ENCODE assay signal across 28 mouse cellular contexts in genomic region chr2:124576053-124576452, GRCm38 (mm10).
DNase-seq lines count a peak whose midpoint lies in the region; ATAC-seq and TF ChIP-seq lines count a peak whose summit lies in the region.
"Had no signal": no experiment of that assay in that cellular context is flagged by ENCODE, and none has a peak within 500 bp of the region (broad histone marks: within the 10 kb centered on the region; RNA-seq: fewer than 3 reads in every experiment).

No protein-coding gene starts in this region.

- no peaks in the 10 kb centered on the region for H3K36me3 ChIP-seq in heart, embryonic 12.5 days
- H3K36me3 ChIP-seq in MEL (ENCODE audit: control insufficient read depth in 1 of 2, insufficient read depth in 2 of 2, low read length in 2 of 2) = peaks cover 0 to 23% of the 10 kb centered on the region in 2 experiments; a peak in 2 of 4 replicates
- H3K36me3 ChIP-seq: embryonic facial prominence, embryonic 10.5 days; embryonic facial prominence, embryonic 15.5 days; G1E; heart, embryonic 13.5 days; kidney, embryonic 15.5 days; limb, embryonic 13.5 days; midbrain, embryonic 13.5 days; neural tube, embryonic 13.5 days had no signal

- no peak for TF ChIP-seq CTCF in MEL (IDR thresholded peaks at IDR 0.05 in 2 of 3, conservative IDR thresholded peaks at IDR 0.05 in 1 of 3; ENCODE audit: control insufficient read depth in 1 of 3, insufficient read depth in 1 of 3, low read depth in 2 of 3, low read length in 3 of 3, poor library complexity in 1 of 3, severe bottlenecking in 1 of 3)

- no peaks in the 10 kb centered on the region for H3K9me3 ChIP-seq in heart, embryonic 12.5 days (replicated peaks)
- no peaks in the 10 kb centered on the region for H3K9me3 ChIP-seq in MEL (replicated peaks; ENCODE audit: insufficient read depth, low read length)
- H3K9me3 ChIP-seq: embryonic facial prominence, embryonic 10.5 days; embryonic facial prominence, embryonic 15.5 days; forebrain, embryonic 13.5 days; heart, embryonic 13.5 days; kidney, embryonic 15.5 days; limb, embryonic 13.5 days; midbrain, embryonic 13.5 days; neural tube, embryonic 13.5 days had no signal

- no peak overlapping the region for H3K9ac ChIP-seq in heart, embryonic 12.5 days
- H3K9ac ChIP-seq in MEL (ENCODE audit: control insufficient read depth, low read depth, low read length, poor library complexity, severe bottlenecking) = no peak overlapping the region
- H3K9ac ChIP-seq: embryonic facial prominence, embryonic 15.5 days; forebrain, embryonic 13.5 days; heart, embryonic 13.5 days; kidney, embryonic 15.5 days; limb, embryonic 13.5 days; midbrain, embryonic 13.5 days; neural tube, embryonic 13.5 days had no signal

- no peaks in the 10 kb centered on the region for H3K79me2 ChIP-seq in MEL (ENCODE audit: control insufficient read depth, insufficient read depth, low read length, poor library complexity)

- ATAC-seq in heart, embryonic 12.5 days (ENCODE audit: insufficient number of reproducible peaks, low FRiP score) = no peak
- peak; percentile 86 for ATAC-seq in granulocyte monocyte progenitor cell, adult 5-6 weeks (replicated peaks; ENCODE audit: poor library complexity, severe bottlenecking)
- ATAC-seq in megakaryocyte progenitor cell, adult 5-6 weeks (replicated peaks; ENCODE audit: poor library complexity) = peak; percentile 85
- ATAC-seq: forebrain, embryonic 13.5 days; hindbrain, embryonic 16.5 days; midbrain, embryonic 13.5 days had no signal

- no peaks in the 10 kb centered on the region for H3K27me3 ChIP-seq in heart, embryonic 12.5 days (replicated peaks)
- H3K27me3 ChIP-seq in MEL (ENCODE audit: control insufficient read depth in 1 of 2, insufficient read depth in 2 of 2, low read length in 2 of 2) = no peaks in the 10 kb centered on the region
- H3K27me3 ChIP-seq: embryonic facial prominence, embryonic 15.5 days; forebrain, embryonic 13.5 days; heart, embryonic 13.5 days; kidney, embryonic 15.5 days; limb, embryonic 13.5 days; midbrain, embryonic 13.5 days; neural tube, embryonic 13.5 days had no signal

- H3K4me3 ChIP-seq in heart, embryonic 12.5 days = no peak overlapping the region
- no peak overlapping the region for H3K4me3 ChIP-seq in MEL (ENCODE audit: control insufficient read depth in 1 of 2, insufficient read depth in 1 of 2, low read depth in 2 of 2, low read length in 2 of 2)
- H3K4me3 ChIP-seq: embryonic facial prominence, embryonic 10.5 days; embryonic facial prominence, embryonic 15.5 days; forebrain, embryonic 13.5 days; heart, embryonic 13.5 days; kidney, embryonic 15.5 days; layer of hippocampus, adult 2 months; limb, embryonic 13.5 days; midbrain, embryonic 13.5 days; neural tube, embryonic 13.5 days had no signal

- no peak; the same call in 1 of the 2 replicates for TF ChIP-seq RAD21 in MEL (IDR thresholded peaks at IDR 0.05; ENCODE audit: low read depth, low read length)

- WGBS in heart, embryonic 12.5 days = 61% methylated on average over 2 of the region's 2 CpGs

- TF ChIP-seq EP300 in MEL (IDR thresholded peaks at IDR 0.05; ENCODE audit: low read depth in 1 of 2, low read length in 2 of 2) = peak; percentile 68 to 84

- no peak overlapping the region for H3K27ac ChIP-seq in heart, embryonic 12.5 days (ENCODE audit: poor library complexity, severe bottlenecking)
- H3K27ac ChIP-seq in MEL (ENCODE audit: control insufficient read depth, low read depth, low read length) = peak overlapping the region; percentile 16
- H3K27ac ChIP-seq: embryonic facial prominence, embryonic 10.5 days; embryonic facial prominence, embryonic 15.5 days; forebrain, embryonic 13.5 days; heart, embryonic 13.5 days; kidney, embryonic 15.5 days; layer of hippocampus, adult 2 months; limb, embryonic 13.5 days; midbrain, embryonic 13.5 days; neural tube, embryonic 13.5 days had no signal

- no peak overlapping the region for H3K4me2 ChIP-seq in heart, embryonic 12.5 days
- H3K4me2 ChIP-seq: embryonic facial prominence, embryonic 15.5 days; forebrain, embryonic 13.5 days; heart, embryonic 13.5 days; kidney, embryonic 15.5 days; limb, embryonic 13.5 days; midbrain, embryonic 13.5 days; neural tube, embryonic 13.5 days had no signal

- no peak for TF ChIP-seq POLR2A in MEL (IDR thresholded peaks at IDR 0.05; ENCODE audit: control insufficient read depth in 1 of 2, insufficient read depth in 1 of 2, low read depth in 1 of 2, low read length in 2 of 2, poor library complexity in 1 of 2)

- peaks cover 3% of the 10 kb centered on the region; the same call in 1 of the 2 replicates for H3K4me1 ChIP-seq in heart, embryonic 12.5 days (replicated peaks)
- peaks cover 14 to 21% of the 10 kb centered on the region in 2 experiments; a peak in 3 of 4 replicates for H3K4me1 ChIP-seq in MEL (ENCODE audit: control insufficient read depth in 1 of 2, insufficient read depth in 2 of 2, low read length in 2 of 2)
- H3K4me1 ChIP-seq: embryonic facial prominence, embryonic 10.5 days; embryonic facial prominence, embryonic 15.5 days; forebrain, embryonic 13.5 days; limb, embryonic 13.5 days; midbrain, embryonic 13.5 days; neural tube, embryonic 13.5 days had no signal

- DNase-seq in heart, adult 8-10 months (ENCODE audit: low spot score) = peak; percentile 26
- peak; percentile 82 for DNase-seq in MEL (ENCODE audit: low read depth, low spot score)
- DNase-seq in thymus, postnatal 0 days (ENCODE audit: low spot score) = no peak
- no peak for DNase-seq in lung, postnatal 25 days (ENCODE audit: low spot score)
- DNase-seq: adrenal gland, postnatal 25 days; cerebellum, adult 18-20 months; cerebellum, postnatal 10 days; gastrocnemius, postnatal 14 days; heart, postnatal 14 days; kidney, adult 18-20 months; kidney, postnatal 36 days; lung, adult 18-20 months; lung, postnatal 14 days; thymus, postnatal 25 days had no signal

TF ChIP-seq in MEL, 35 proteins besides CTCF, POLR2A, EP300 and RAD21:
- TF ChIP-seq MAFK (IDR thresholded peaks at IDR 0.05; ENCODE audit: borderline replicate concordance, low read depth, low read length) (peak; percentile 44; the same call in 1 of the 2 replicates), ELF1 (IDR thresholded peaks at IDR 0.05; ENCODE audit: low read depth, low read length) (0 out of 2 replicates have a peak, but pooled peaks have one; percentile 19), POLR2AphosphoS5 (IDR thresholded peaks at IDR 0.05; ENCODE audit: borderline replicate concordance, low read depth, low read length) (no peak), SIN3A (IDR thresholded peaks at IDR 0.05; ENCODE audit: low read length) (peak; percentile 48), ETS1 (IDR thresholded peaks at IDR 0.05; ENCODE audit: low read depth, low read length) (peak; percentile 70), GATA1 (IDR thresholded peaks at IDR 0.05; ENCODE audit: low read depth, low read length) (peak; percentile 73), MXI1 (IDR thresholded peaks at IDR 0.05; ENCODE audit: low read depth, low read length) (no peak), ZC3H11A (IDR thresholded peaks at IDR 0.05; ENCODE audit: low read depth, low read length) (peak; percentile 19; the same call in 1 of the 2 replicates), RCOR1 (IDR thresholded peaks at IDR 0.05; ENCODE audit: low read depth, low read length) (peak; percentile 66)

Comparison
In these comparisons a context has a peak if more than half of its experiments do, and no peak if none do; other contexts are left out.
1. DNase-seq: peak in heart, adult 8-10 months (single experiment) and MEL (single experiment); none in thymus, postnatal 0 days (single experiment) and lung, postnatal 25 days (single experiment).